In the genomic region with DNA sequence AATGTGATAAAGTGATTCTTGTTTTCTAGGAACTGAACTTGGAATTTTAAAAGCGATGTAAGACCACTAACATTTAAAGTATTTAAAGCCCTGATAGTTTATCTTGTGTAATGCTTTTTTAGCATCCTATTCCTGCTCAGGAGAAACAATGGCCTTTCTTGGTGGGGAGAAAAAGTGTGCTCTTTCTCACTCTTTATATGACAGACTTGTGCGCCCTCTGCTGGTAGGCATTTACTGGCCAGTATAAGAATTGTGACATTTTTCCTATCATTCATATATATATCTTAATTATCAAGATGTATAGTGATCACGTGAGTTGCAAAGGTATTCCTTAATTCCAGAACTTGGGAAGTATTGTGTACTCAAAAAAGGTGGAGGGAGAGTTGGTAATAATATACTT, we compare ENCODE assay signal across 8 mouse cellular contexts.
DNase-seq lines count a peak whose midpoint lies in the region; ATAC-seq and TF ChIP-seq lines count a peak whose summit lies in the region.

No protein-coding gene starts in this region.

- H3K79me2 ChIP-seq in MEL (ENCODE audit: control insufficient read depth, insufficient read depth, low read length, poor library complexity): no peaks in the 10 kb centered on the region

- peak; percentile 76 for DNase-seq in intestine, embryonic 14.5 days (ENCODE audit: low spot score)
- peak; percentile 77 for DNase-seq in MEL (ENCODE audit: low read depth, low spot score)
- DNase-seq in cerebellum, adult 18-20 months: peak; percentile 82 to 83
- peak; percentile 46 to 56 for DNase-seq in frontal cortex, postnatal 25 days (ENCODE audit: low spot score in 2 of 2)
- DNase-seq in layer of hippocampus, adult 9-10 months (ENCODE audit: low spot score): peak; percentile 66
- peak; percentile 45 to 82 for DNase-seq in spleen, postnatal 4 days (ENCODE audit: low spot score in 2 of 2)

- H3K4me3 ChIP-seq in intestine, embryonic 14.5 days (ENCODE audit: low read depth, low read length): no peak overlapping the region
- no peak overlapping the region for H3K4me3 ChIP-seq in intestine, embryonic 16.5 days (ENCODE audit: low read length)
- H3K4me3 ChIP-seq in MEL (ENCODE audit: control insufficient read depth in 1 of 2, insufficient read depth in 1 of 2, low read depth in 2 of 2, low read length in 2 of 2): no peak overlapping the region

- no peaks in the 10 kb centered on the region for H3K9me3 ChIP-seq in intestine, embryonic 14.5 days (ENCODE audit: control insufficient read depth, low read length)
- no peaks in the 10 kb centered on the region for H3K9me3 ChIP-seq in intestine, embryonic 16.5 days (ENCODE audit: control insufficient read depth, low read length)
- no peaks in the 10 kb centered on the region for H3K9me3 ChIP-seq in MEL (replicated peaks; ENCODE audit: insufficient read depth, low read length)

- no peak overlapping the region for H3K27ac ChIP-seq in intestine, embryonic 14.5 days (ENCODE audit: low read depth)
- H3K27ac ChIP-seq in intestine, embryonic 16.5 days (ENCODE audit: low read length): no peak overlapping the region
- H3K27ac ChIP-seq in MEL (ENCODE audit: control insufficient read depth, low read depth, low read length): no peak overlapping the region

- TF ChIP-seq POLR2A in MEL (IDR thresholded peaks at IDR 0.05; ENCODE audit: control insufficient read depth in 1 of 2, insufficient read depth in 1 of 2, low read depth in 1 of 2, low read length in 2 of 2, poor library complexity in 1 of 2): no peak

- peak; percentile 41 to 85 (median 68) for TF ChIP-seq CTCF in MEL (IDR thresholded peaks at IDR 0.05 in 2 of 3, conservative IDR thresholded peaks at IDR 0.05 in 1 of 3; ENCODE audit: control insufficient read depth in 1 of 3, insufficient read depth in 1 of 3, low read depth in 2 of 3, low read length in 3 of 3, poor library complexity in 1 of 3, severe bottlenecking in 1 of 3)

- no peak overlapping the region for H3K9ac ChIP-seq in intestine, embryonic 14.5 days (ENCODE audit: low read length)
- H3K9ac ChIP-seq in intestine, embryonic 16.5 days (ENCODE audit: low read depth, low read length): no peak overlapping the region
- H3K9ac ChIP-seq in MEL (ENCODE audit: control insufficient read depth, low read depth, low read length, poor library complexity, severe bottlenecking): no peak overlapping the region

- no peaks in the 10 kb centered on the region for H3K27me3 ChIP-seq in intestine, embryonic 14.5 days (replicated peaks; ENCODE audit: control insufficient read depth, insufficient read depth, low read length)
- H3K27me3 ChIP-seq in intestine, embryonic 16.5 days (replicated peaks; ENCODE audit: control insufficient read depth, insufficient read depth, low read length): no peaks in the 10 kb centered on the region
- no peaks in the 10 kb centered on the region for H3K27me3 ChIP-seq in MEL (ENCODE audit: control insufficient read depth in 1 of 2, insufficient read depth in 2 of 2, low read length in 2 of 2)

- TF ChIP-seq EP300 in MEL (IDR thresholded peaks at IDR 0.05; ENCODE audit: low read depth in 1 of 2, low read length in 2 of 2): no peak

- ATAC-seq in intestine, embryonic 14.5 days (replicated peaks; ENCODE audit: low FRiP score, low TSS enrichment, low read depth): 0 out of 2 replicates have a peak, but pooled peaks have one; percentile 27
- ATAC-seq in intestine, embryonic 16.5 days: no peak
- peak; percentile 81 for ATAC-seq in megakaryocyte progenitor cell, adult 5-6 weeks (replicated peaks; ENCODE audit: poor library complexity)

- H3K4me2 ChIP-seq in intestine, embryonic 14.5 days (ENCODE audit: low read length): no peak overlapping the region
- no peak overlapping the region for H3K4me2 ChIP-seq in intestine, embryonic 16.5 days (ENCODE audit: low read depth, low read length)

- peaks cover 65% of the 10 kb centered on the region for H3K36me3 ChIP-seq in intestine, embryonic 14.5 days (ENCODE audit: control insufficient read depth, insufficient read depth, low read length)
- peaks cover 13% of the 10 kb centered on the region for H3K36me3 ChIP-seq in intestine, embryonic 16.5 days (ENCODE audit: control insufficient read depth, insufficient read depth, low read length)
- H3K36me3 ChIP-seq in MEL (ENCODE audit: control insufficient read depth in 1 of 2, insufficient read depth in 2 of 2, low read length in 2 of 2): peaks cover 0 to 63% of the 10 kb centered on the region in 2 experiments; a peak in 2 of 4 replicates

- WGBS in intestine, embryonic 14.5 days: 60% methylated on average over 3 of the region's 3 CpGs
- WGBS in intestine, embryonic 16.5 days: 55% methylated on average over 3 of the region's 3 CpGs

- H3K4me1 ChIP-seq in intestine, embryonic 14.5 days (replicated peaks; ENCODE audit: control insufficient read depth, insufficient read depth, low read length): no peaks in the 10 kb centered on the region
- no peaks in the 10 kb centered on the region for H3K4me1 ChIP-seq in intestine, embryonic 16.5 days (ENCODE audit: control insufficient read depth, insufficient read depth, low read length)
- H3K4me1 ChIP-seq in MEL (ENCODE audit: control insufficient read depth in 1 of 2, insufficient read depth in 2 of 2, low read length in 2 of 2): no peaks in the 10 kb centered on the region

- peak; percentile 74 for TF ChIP-seq RAD21 in MEL (IDR thresholded peaks at IDR 0.05; ENCODE audit: low read depth, low read length)

TF ChIP-seq in MEL, 35 proteins besides CTCF, POLR2A, EP300 and RAD21:
- TF ChIP-seq SMC3 (IDR thresholded peaks at IDR 0.05; ENCODE audit: low read depth, low read length) (peak; percentile 65), POLR2AphosphoS2 (IDR thresholded peaks at IDR 0.05; ENCODE audit: low read length) (no peak)
